Mouse (Mus musculus): ENCODE results near the gene Hacd2. TPM values are rescaled to one million over a fixed set of nuclear protein-coding genes. Genes with fewer than 3 reads are reported as not detected.

The Hacd2 gene
- polyA plus RNA-seq, 1 experiment from 2014 or later: 120 TPM

DNA sequence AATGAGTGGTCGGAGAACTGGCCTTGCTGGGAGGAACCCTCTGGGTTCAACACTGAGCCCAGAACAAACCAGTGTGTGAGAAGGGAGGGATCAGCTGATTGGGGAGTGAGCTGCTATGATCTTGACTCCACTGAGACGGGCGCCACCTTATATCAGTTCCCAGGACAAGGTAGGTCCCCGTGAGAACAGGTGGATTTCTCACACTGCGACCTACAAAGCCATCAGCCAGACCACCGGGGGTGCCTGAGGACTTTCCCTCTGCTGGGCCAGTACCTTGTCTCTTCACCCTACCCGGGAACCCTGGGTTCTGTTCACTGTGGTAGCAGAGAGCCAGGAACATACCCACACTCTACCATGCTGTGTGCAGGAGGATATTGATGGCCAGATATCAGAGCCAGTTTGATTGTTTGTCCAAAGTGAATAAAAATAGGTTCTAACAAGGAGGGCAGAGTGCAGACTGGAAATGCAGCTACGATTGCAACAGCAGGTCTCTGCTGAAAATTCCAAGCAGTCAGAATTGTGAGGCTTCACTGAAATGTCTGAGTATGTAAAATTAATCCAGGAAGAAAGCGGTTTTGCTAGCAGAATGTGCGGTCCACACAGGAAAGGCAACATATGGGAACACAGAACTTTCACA is 28.4 kb upstream of the Hacd2 start:
- no peak overlapping the region for H3K4me3 ChIP-seq (replicated peaks)
- WGBS: 82% methylated on average over 10 of the region's 10 CpGs
- H3K27ac ChIP-seq (replicated peaks): no peak overlapping the region

DNA sequence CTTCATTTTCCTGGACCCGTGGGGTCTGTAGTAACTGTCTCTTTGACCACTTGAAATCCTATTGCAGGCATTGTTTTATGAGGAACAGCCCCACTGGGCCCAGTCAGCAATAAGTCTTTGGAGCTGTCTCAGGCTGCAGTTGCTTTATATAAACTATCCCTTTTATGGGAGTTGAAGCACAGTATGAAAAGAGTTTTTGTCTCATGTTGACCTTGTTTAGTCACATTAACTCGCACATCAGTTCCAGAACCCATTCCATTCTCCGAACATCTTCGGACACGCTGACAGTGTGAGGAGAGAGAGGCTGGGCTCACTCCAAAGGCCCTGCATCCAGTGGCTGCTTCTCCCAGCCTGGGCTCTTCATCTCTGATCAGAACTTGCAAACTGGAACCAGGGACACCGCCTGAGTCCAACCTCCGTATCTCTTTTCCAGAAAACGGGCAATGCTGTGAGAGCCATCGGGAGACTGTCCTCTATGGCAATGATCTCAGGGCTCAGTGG is 27.5 kb upstream of the Hacd2 start:
- WGBS: 68% methylated on average over 9 of the region's 9 CpGs
- Histone ChIP-seq H3K4me2 (replicated peaks) (no peak overlapping the region), H3K36me3 (no peaks in the 10 kb centered on the region), H3K9ac (no peak overlapping the region), H3K27me3 (no peaks in the 10 kb centered on the region), H3K4me1 (peaks cover 29% of the 10 kb centered on the region), H3K4me3 (replicated peaks) (no peak overlapping the region), H3K27ac (replicated peaks) (no peak overlapping the region; the same call in 1 of the 2 replicates), H3K9me3 (replicated peaks) (no peaks in the 10 kb centered on the region)
- ATAC-seq (ENCODE audit: insufficient number of reproducible peaks, low FRiP score, low TSS enrichment, low read depth): no peak

More for the DNA sequence above, 28.4 kb upstream of the Hacd2 start:
- Histone ChIP-seq H3K9ac (no peak overlapping the region), H3K36me3 (no peaks in the 10 kb centered on the region), H3K4me2 (replicated peaks) (no peak overlapping the region), H3K9me3 (replicated peaks) (no peaks in the 10 kb centered on the region), H3K4me1 (peaks cover 26% of the 10 kb centered on the region), H3K27me3 (no peaks in the 10 kb centered on the region)
- 0 out of 2 replicates have a peak, but pooled peaks have one; percentile 16 for ATAC-seq (ENCODE audit: insufficient number of reproducible peaks, low FRiP score, low TSS enrichment, low read depth)

DNA sequence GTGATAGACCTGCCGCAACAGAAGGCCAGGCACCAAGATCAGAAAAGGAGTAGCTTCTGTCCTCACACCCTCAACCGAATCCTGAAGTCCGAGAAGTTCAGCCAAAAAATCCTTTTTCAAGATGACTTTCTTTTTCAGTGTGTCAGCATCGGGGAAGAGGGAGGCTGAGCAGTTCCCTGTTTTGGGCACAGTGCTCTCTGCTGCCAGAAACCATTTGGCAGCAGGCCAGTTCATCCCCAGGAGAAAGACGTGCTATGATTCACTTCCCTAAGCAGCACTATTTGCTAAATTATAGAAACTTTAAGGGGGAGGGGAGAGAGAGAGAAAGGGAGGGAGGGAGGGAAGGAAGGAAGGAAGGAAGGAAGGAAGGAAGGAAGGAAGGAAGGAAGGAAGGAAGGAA is 26.1 kb upstream of the Hacd2 start:
- Histone ChIP-seq H3K4me1 (peaks cover 37% of the 10 kb centered on the region), H3K27me3 (no peaks in the 10 kb centered on the region), H3K9me3 (replicated peaks) (no peaks in the 10 kb centered on the region), H3K4me3 (replicated peaks) (no peak overlapping the region), H3K36me3 (no peaks in the 10 kb centered on the region), H3K4me2 (replicated peaks) (no peak overlapping the region), H3K27ac (replicated peaks) (0 out of 2 replicates have a peak overlapping the region, but pooled peaks have one; percentile 23), H3K9ac (no peak overlapping the region)
- 23% methylated on average over 5 of the region's 5 CpGs for WGBS
- peak; percentile 75 for ATAC-seq (ENCODE audit: insufficient number of reproducible peaks, low FRiP score, low TSS enrichment, low read depth)

DNA sequence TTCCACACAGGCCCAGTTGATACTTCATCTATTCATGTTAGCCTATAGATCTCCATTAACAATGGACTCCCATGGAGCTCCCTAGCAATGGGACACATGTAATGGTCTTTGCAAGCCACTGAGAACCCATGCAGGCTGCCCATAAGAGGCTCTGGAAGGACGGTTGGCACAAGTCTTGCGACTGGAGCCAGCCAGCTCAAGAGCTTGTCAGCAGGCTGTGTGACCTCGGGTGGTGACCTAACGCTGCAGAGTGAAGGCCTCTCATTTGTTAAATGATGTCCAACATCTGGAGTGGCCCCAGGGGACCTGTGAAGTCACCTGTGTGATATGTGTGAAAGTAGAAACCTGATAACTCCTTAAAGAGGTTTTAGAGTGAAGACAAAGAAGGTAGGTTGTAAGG is 25.2 kb upstream of the Hacd2 start:
- no peak for ATAC-seq (ENCODE audit: insufficient number of reproducible peaks, low FRiP score, low TSS enrichment, low read depth)
- H3K4me2 ChIP-seq (replicated peaks): no peak overlapping the region
- H3K9ac ChIP-seq: no peak overlapping the region
- H3K27ac ChIP-seq (replicated peaks): no peak overlapping the region
- H3K36me3 ChIP-seq: no peaks in the 10 kb centered on the region
- peaks cover 38% of the 10 kb centered on the region for H3K4me1 ChIP-seq
- WGBS: 65% methylated on average over 4 of the region's 4 CpGs
- H3K9me3 ChIP-seq (replicated peaks): no peaks in the 10 kb centered on the region
- no peak overlapping the region for H3K4me3 ChIP-seq (replicated peaks)
- no peaks in the 10 kb centered on the region for H3K27me3 ChIP-seq

DNA sequence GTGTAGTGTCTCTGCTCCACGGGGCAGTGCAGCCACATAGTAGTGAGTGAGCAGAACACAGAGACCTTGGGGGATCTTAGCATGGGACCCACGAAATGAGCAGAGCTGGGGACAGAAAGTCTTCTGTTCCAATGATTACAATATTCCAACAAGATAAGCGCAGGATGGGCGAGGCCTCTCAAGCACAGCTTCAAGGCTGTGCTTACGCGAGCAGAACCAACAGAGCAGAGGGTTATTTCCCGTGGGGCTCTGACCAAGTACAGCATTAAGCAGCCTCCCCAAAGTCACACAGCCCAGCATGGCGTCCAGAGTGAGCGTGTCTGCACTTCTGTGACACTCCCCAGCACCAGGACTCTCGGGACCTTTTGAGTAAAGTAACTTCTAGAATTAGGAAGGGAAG is 24.7 kb upstream of the Hacd2 start:
- 78% methylated on average over 10 of the region's 10 CpGs for WGBS

DNA sequence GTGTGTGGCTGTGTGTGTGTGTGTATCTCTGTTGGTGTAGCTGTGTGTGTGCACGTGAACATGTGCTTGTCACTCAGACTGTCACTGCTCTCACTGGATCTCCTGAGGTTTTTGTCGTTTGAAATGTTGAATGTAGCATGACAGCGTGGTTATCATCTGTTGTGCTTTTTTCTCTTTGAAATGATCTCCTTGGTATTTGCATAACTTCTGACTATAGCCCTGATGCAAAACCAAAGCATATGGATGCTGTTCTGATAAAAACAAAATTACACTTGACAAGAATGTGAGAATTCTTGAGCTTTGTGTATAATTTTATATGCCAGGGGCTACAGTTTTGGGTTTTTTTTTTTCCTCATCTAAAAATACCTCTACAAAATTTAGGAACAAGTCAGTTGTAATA is 23.2 kb upstream of the Hacd2 start:
- no peaks in the 10 kb centered on the region for H3K36me3 ChIP-seq
- no peak overlapping the region for H3K27ac ChIP-seq (replicated peaks)
- ATAC-seq (ENCODE audit: insufficient number of reproducible peaks, low FRiP score, low TSS enrichment, low read depth): no peak
- H3K27me3 ChIP-seq: no peaks in the 10 kb centered on the region
- no peak overlapping the region for H3K4me3 ChIP-seq (replicated peaks)
- no peak overlapping the region for H3K4me2 ChIP-seq (replicated peaks)
- no peaks in the 10 kb centered on the region for H3K9me3 ChIP-seq (replicated peaks)
- H3K9ac ChIP-seq: no peak overlapping the region
- peaks cover 38% of the 10 kb centered on the region for H3K4me1 ChIP-seq
- 41% methylated on average over 3 of the region's 3 CpGs for WGBS

More for the DNA sequence above, 24.7 kb upstream of the Hacd2 start:
- Histone ChIP-seq H3K4me2 (replicated peaks) (no peak overlapping the region), H3K4me3 (replicated peaks) (no peak overlapping the region), H3K4me1 (peaks cover 38% of the 10 kb centered on the region), H3K27ac (replicated peaks) (no peak overlapping the region), H3K36me3 (no peaks in the 10 kb centered on the region), H3K27me3 (no peaks in the 10 kb centered on the region), H3K9ac (no peak overlapping the region), H3K9me3 (replicated peaks) (no peaks in the 10 kb centered on the region)
- ATAC-seq (ENCODE audit: insufficient number of reproducible peaks, low FRiP score, low TSS enrichment, low read depth): no peak

DNA sequence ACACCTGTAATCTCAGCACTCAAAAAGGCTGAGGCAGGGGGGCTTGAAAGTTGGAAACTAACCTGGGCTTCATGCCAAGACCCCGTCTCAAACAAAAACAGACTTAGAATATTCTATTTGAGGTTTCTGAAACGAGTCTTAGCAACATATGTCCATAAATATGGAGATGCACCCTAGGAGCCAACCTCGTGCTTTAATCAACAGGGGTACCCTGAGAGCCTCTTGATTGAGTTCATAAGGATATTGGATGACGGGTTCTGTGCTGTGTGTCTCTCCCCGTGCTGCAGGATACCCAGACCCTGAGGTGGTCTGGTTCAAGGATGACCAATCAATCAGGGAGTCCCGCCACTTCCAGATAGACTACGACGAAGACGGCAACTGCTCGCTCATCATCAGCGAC is 22.2 kb upstream of the Hacd2 start:
- no peak overlapping the region for H3K4me3 ChIP-seq (replicated peaks)
- no peaks in the 10 kb centered on the region for H3K36me3 ChIP-seq
- 0 out of 2 replicates have a peak overlapping the region, but pooled peaks have one; percentile 44 for H3K4me2 ChIP-seq (replicated peaks)
- no peaks in the 10 kb centered on the region for H3K9me3 ChIP-seq (replicated peaks)
- 26% methylated on average over 11 of the region's 11 CpGs for WGBS
- no peak for ATAC-seq (ENCODE audit: insufficient number of reproducible peaks, low FRiP score, low TSS enrichment, low read depth)
- H3K9ac ChIP-seq: no peak overlapping the region
- no peak overlapping the region for H3K27ac ChIP-seq (replicated peaks)
- H3K4me1 ChIP-seq: peaks cover 34% of the 10 kb centered on the region
- no peaks in the 10 kb centered on the region for H3K27me3 ChIP-seq

DNA sequence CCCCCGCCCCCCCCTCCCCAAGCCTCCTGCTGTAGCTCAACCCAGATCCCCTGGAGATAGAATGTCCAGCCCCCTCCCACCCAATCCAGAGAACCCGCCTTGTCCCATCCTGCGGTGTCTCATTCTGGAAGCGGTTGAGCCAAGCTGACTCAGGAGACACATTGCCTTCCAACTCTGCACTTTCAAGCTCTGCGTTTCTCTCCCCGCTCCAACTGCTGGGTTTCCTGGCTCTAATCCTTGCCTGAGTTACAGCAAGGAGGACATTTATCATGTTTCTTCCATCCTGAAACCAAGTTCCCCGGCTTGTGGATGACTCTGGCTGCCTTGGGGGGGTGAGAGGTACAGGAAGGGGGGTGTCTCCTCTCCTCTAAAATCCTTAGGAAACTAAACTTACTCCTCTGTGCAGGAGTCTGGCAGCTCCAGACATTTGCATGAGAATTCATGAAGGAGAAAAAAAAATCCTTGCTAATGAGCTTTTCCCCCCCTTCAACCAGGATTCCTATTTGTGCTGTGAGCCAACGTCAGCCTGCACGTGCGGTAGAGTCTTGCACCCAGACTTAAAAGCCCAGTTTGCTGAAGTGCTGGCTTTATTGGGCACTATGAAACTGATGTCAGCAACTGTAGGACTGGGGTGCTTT is 21.2 kb upstream of the Hacd2 start:
- no peaks in the 10 kb centered on the region for H3K36me3 ChIP-seq
- no peaks in the 10 kb centered on the region for H3K9me3 ChIP-seq (replicated peaks)
- H3K9ac ChIP-seq: no peak overlapping the region
- H3K4me1 ChIP-seq: peaks cover 28% of the 10 kb centered on the region
- WGBS: 7% methylated on average over 10 of the region's 10 CpGs
- peak; percentile 73; the same call in 1 of the 2 replicates for ATAC-seq (ENCODE audit: insufficient number of reproducible peaks, low FRiP score, low TSS enrichment, low read depth)
- peak overlapping the region; percentile 65; the same call in 1 of the 2 replicates for H3K27ac ChIP-seq (replicated peaks)
- H3K4me2 ChIP-seq (replicated peaks): peak overlapping the region; percentile 44
- no peaks in the 10 kb centered on the region for H3K27me3 ChIP-seq
- H3K4me3 ChIP-seq (replicated peaks): no peak overlapping the region; the same call in 1 of the 2 replicates

DNA sequence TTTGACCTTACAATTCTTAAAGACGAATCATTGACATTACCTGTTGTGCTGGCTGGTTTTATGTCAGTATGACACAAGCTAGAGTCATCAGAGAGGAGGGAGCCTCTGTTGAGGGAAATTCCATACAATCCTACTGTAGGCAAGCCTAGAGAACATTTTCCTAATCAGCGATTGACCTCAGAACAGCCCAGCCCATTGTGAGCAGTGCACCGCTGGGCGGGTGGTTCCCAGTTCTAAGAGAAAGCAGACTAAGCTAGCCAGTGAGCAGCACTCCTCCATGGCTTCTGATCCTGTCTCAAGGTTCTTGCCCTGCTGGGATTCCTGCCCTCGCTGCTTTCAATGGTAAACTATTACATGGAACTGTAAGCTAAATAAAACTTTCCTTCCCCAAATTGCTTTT is 17.9 kb upstream of the Hacd2 start:
- Histone ChIP-seq H3K9ac (no peak overlapping the region), H3K4me2 (replicated peaks) (no peak overlapping the region), H3K9me3 (replicated peaks) (no peaks in the 10 kb centered on the region), H3K27ac (replicated peaks) (no peak overlapping the region), H3K4me3 (replicated peaks) (no peak overlapping the region), H3K36me3 (no peaks in the 10 kb centered on the region), H3K27me3 (no peaks in the 10 kb centered on the region), H3K4me1 (peaks cover 13% of the 10 kb centered on the region)
- WGBS: 63% methylated on average over 5 of the region's 5 CpGs
- ATAC-seq (ENCODE audit: insufficient number of reproducible peaks, low FRiP score, low TSS enrichment, low read depth): no peak

DNA sequence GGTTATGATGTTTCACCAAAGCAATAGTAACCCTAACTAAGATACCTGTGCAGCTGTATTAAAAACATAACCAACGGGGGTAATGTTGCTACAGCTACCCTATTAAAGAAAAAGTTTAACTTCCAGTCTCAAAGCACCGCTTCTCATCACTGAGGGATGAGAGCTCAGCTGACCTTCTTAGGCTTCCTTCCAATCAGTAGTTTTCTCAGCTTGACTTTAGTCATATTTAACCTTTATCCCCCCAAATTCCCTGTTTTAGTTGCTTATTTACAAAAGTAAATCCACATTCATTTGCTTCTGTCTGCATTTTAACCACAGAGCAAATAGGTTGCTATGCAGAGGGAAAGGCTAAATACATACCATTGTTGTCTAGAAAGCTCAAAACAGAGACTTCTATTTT is 17.5 kb upstream of the Hacd2 start:
- ATAC-seq (ENCODE audit: insufficient number of reproducible peaks, low FRiP score, low TSS enrichment, low read depth): no peak
- 81% methylated on average over 2 of the region's 2 CpGs for WGBS
- no peak overlapping the region for H3K4me3 ChIP-seq (replicated peaks)
- peaks cover 12% of the 10 kb centered on the region for H3K4me1 ChIP-seq
- H3K9ac ChIP-seq: no peak overlapping the region
- H3K27ac ChIP-seq (replicated peaks): no peak overlapping the region
- no peaks in the 10 kb centered on the region for H3K36me3 ChIP-seq
- no peaks in the 10 kb centered on the region for H3K9me3 ChIP-seq (replicated peaks)
- no peak overlapping the region for H3K4me2 ChIP-seq (replicated peaks)
- no peaks in the 10 kb centered on the region for H3K27me3 ChIP-seq

DNA sequence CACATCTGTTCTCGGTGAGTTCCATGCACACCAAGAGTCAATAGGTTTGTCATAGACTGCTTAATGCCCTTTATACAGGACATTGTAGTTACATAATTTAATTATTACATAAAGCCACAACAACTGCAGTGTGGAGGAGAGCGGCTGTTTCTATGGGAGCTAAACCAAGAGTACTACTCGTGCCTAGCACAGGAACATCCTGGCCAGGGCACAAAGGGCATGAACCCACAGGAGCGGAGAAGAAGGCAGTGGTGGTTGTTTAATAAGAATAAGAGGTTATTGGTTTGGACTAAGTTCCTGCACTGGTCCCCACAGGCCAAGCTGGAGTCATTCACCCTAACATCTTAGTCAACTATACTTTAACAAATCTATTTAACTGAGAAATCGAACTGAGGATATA is 16.0 kb upstream of the Hacd2 start:
- H3K4me1 ChIP-seq: peaks cover 3% of the 10 kb centered on the region
- H3K9me3 ChIP-seq (replicated peaks): no peaks in the 10 kb centered on the region
- H3K4me3 ChIP-seq (replicated peaks): no peak overlapping the region
- H3K27me3 ChIP-seq: no peaks in the 10 kb centered on the region
- no peak for ATAC-seq (ENCODE audit: insufficient number of reproducible peaks, low FRiP score, low TSS enrichment, low read depth)
- no peak overlapping the region for H3K9ac ChIP-seq
- H3K27ac ChIP-seq (replicated peaks): no peak overlapping the region
- H3K4me2 ChIP-seq (replicated peaks): no peak overlapping the region
- H3K36me3 ChIP-seq: no peaks in the 10 kb centered on the region
- WGBS: 84% methylated on average over 5 of the region's 5 CpGs

Measured in embryonic facial prominence, embryonic 15.5 days (tissue).